Mouse (Mus musculus) left cerebral cortex, postnatal 36 days (tissue): ENCODE results near the gene Abraxas1. TPM values are rescaled to one million over a fixed set of nuclear protein-coding genes. Genes with fewer than 3 reads are reported as not detected.

Source experiments
- total RNA-seq, 2 experiments: library from RNA; stranded (reverse); gene quantifications; 2 replicates each; pipeline ENCODE4 v1.2.3; 2021

The Abraxas1 gene
- total RNA-seq, 2 experiments from 2014 or later, result 7.1 to 7.3 TPM

Other genes with a start within 250 kb of the Abraxas1 start
- gene Plac8, start 248.7 kb downstream of the Abraxas1 start, total RNA-seq, result not detected
- 10 to 100 TPM; 74.9 to 76.2 TPM for gene Coq2, start 145.8 kb downstream of the Abraxas1 start, total RNA-seq
- gene Hpse, start 101.2 kb downstream of the Abraxas1 start, total RNA-seq, result 1 to 10 TPM; 1.3 to 1.8 TPM
- 10 to 100 TPM; 15.3 to 19.8 TPM for gene Helq, start 22.4 kb downstream of the Abraxas1 start, total RNA-seq
- gene Mrps18c, start 22.3 kb downstream of the Abraxas1 start, total RNA-seq, result 10 to 100 TPM; 49.4 to 50.8 TPM
- gene Gpat3, start 24.7 kb upstream of the Abraxas1 start, total RNA-seq, result 1 to 10 TPM; 2.6 to 4.5 TPM